Mouse (Mus musculus): ENCODE measurements around the gene Ppp1r1c.

DNA sequence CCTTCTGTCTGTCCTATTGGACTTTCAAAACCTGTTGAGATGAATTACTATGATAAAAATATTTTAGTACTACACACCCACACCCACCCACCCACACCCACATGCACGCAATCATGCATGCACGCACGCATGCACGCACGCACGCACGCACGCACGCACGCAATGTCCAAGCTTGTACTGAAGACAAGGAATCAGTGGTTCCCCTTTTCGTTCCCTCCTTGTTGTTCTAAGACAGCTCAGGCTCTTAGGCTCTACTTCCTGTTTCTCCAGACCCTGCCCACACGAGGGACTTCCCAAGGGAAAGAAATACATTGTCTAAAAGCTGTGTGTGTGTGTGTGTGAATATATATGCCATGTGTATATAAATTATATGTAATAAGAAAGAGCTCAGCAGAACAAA is 11.6 kb upstream of the Ppp1r1c start:
- no peak for TF ChIP-seq CTCF (IDR thresholded peaks at IDR 0.05; ENCODE audit: low read depth)
- no peak for TF ChIP-seq EP300 (IDR thresholded peaks at IDR 0.05; ENCODE audit: low read depth)
